Mouse (Mus musculus) stomach, postnatal 0 days (tissue): ENCODE measurements at regions not wholly inside any gene's neighbourhood (a gene's known extent, or its start where the extent isn't known, plus 50 kb on each side); places are given as distances from the start of the nearest gene placed in this dataset.

ENCODE experiments used
- ATAC-seq: fragments of 200-750 bp; cut with Nextera tagmentation; 2 replicates; pipeline ENCODE4 v1.8.0; 2017; ENCODE audit not compliant: low FRiP score, low TSS enrichment
- DNase-seq: peaks from one replicate; pipeline ENCODE4 v3.0.0-alpha.2; 2016; ENCODE audit warnings: low spot score
- H3K27ac ChIP-seq: fragments of 300-500 bp; sonication (generic); replicated peaks from 2 replicates; pipeline ENCODE4 v1.5.1; 2014; ENCODE audit warnings: mild to moderate bottlenecking, control low read depth
- H3K27me3 ChIP-seq: fragments of 300-500 bp; sonication (generic); 2 replicates; pipeline ENCODE4 v1.6.1; 2014; ENCODE audit warnings: low read length; ENCODE audit not compliant: control insufficient read depth, insufficient read depth
- H3K36me3 ChIP-seq: fragments of 300-500 bp; sonication (generic); 2 replicates; pipeline ENCODE4 v1.6.1; 2014; ENCODE audit warnings: low read length, mixed read lengths; ENCODE audit not compliant: control insufficient read depth, insufficient read depth
- H3K4me1 ChIP-seq: fragments of 300-500 bp; sonication (generic); replicated peaks from 2 replicates; pipeline ENCODE4 v1.6.1; 2014; ENCODE audit warnings: antibody characterized with exemption; ENCODE audit not compliant: control insufficient read depth, insufficient read depth
- H3K4me2 ChIP-seq: fragments of 300-500 bp; sonication (generic); replicated peaks from 2 replicates; pipeline ENCODE4 v1.6.1; 2014; ENCODE audit warnings: low read depth, mild to moderate bottlenecking, control low read depth, moderate library complexity
- H3K4me3 ChIP-seq: fragments of 300-500 bp; sonication (generic); 2 replicates; pipeline ENCODE4 v1.5.1; 2014; ENCODE audit warnings: low read depth, low read length, control low read depth
- H3K9ac ChIP-seq: fragments of 300-500 bp; sonication (generic); 2 replicates; pipeline ENCODE4 v1.6.1; 2014; ENCODE audit warnings: mild to moderate bottlenecking, low read length, control low read depth, mixed read lengths
- H3K9me3 ChIP-seq: fragments of 300-500 bp; sonication (generic); 2 replicates; pipeline ENCODE4 v1.6.1; 2016; ENCODE audit warnings: low read length; ENCODE audit not compliant: control insufficient read depth
- CTCF ChIP-seq: IDR thresholded peaks from 2 replicates; pipeline ENCODE4 v1.5.1; 2016; ENCODE audit warnings: antibody characterized with exemption, low read depth, mild to moderate bottlenecking, moderate library complexity
- EP300 ChIP-seq: optimal IDR thresholded peaks from 2 replicates; pipeline ENCODE3; 2016; ENCODE audit warnings: antibody characterized with exemption
- WGBS: fragments of 180-500 bp; shearing (Covaris S2); extraction: QIAGEN DNeasy Blood & Tissue Kit; methylation state at CpG from one replicate; pipeline ENCODE4 v1.1.7; 2014; 5-methylcytosine and 5-hydroxymethylcytosine counted together

DNA sequence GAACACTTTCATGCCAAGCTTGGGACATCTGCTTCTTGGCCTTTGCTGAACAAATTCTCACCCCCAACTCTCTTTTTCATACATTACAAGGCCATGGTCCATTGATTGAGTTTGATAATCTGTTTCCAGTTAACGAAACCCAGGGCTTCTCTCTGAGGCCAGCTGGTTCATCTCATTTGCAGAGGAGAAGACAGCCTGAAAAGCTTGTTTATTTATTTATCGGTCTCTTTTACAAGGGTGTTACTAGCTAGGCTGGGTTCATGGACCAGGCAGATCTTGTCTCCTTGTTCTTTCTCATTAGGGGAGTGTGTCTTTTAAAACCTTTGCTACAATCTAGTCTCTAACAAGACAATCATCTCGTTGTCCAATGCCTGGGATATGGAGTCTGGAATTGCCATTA, 329.9 kb upstream of the Dynlrb2 start:
- H3K9ac ChIP-seq: no peak overlapping the region
- DNase-seq (no peak), ATAC-seq (no peak)
- H3K27ac ChIP-seq: no peak overlapping the region
- no peaks in the 10 kb centered on the region for H3K36me3 ChIP-seq
- H3K9me3 ChIP-seq: no peaks in the 10 kb centered on the region
- H3K4me3 ChIP-seq: no peak overlapping the region
- TF ChIP-seq EP300 (no peak), CTCF (no peak)
- H3K27me3 ChIP-seq: no peaks in the 10 kb centered on the region
- H3K4me1 ChIP-seq: no peaks in the 10 kb centered on the region
- H3K4me2 ChIP-seq: no peak overlapping the region
- 45% methylated on average over 3 of the region's 3 CpGs for WGBS

DNA sequence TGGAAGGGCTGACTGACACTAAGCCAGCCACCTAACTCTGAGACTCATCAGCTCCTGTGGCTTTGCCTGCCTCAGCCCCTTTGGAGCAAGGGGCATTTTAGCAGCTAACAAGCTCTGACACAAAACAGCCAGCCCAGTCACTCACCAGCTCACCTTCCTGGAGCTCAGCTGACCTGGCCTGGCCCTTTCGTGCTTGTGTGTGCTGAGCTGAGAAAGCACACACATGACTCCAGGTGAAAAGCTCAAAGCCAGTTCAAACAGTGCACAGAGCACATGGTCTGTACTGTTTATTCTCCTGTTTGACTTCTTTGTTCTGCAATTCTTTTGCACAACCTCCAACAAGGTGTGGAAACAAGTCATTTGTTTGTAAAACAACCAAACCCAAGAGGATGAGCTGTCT, 330.8 kb upstream of the Dynlrb2 start:
- no peak overlapping the region for H3K9ac ChIP-seq
- H3K27me3 ChIP-seq: no peaks in the 10 kb centered on the region
- DNase-seq (peak; percentile 76), ATAC-seq (peak; percentile 98)
- no peak for TF ChIP-seq CTCF
- TF ChIP-seq EP300: no peak
- H3K27ac ChIP-seq: no peak overlapping the region
- no peaks in the 10 kb centered on the region for H3K36me3 ChIP-seq
- 35% methylated on average over 1 of the region's 1 CpGs for WGBS
- no peak overlapping the region for H3K4me2 ChIP-seq
- no peaks in the 10 kb centered on the region for H3K4me1 ChIP-seq
- H3K4me3 ChIP-seq: no peak overlapping the region
- no peaks in the 10 kb centered on the region for H3K9me3 ChIP-seq

DNA sequence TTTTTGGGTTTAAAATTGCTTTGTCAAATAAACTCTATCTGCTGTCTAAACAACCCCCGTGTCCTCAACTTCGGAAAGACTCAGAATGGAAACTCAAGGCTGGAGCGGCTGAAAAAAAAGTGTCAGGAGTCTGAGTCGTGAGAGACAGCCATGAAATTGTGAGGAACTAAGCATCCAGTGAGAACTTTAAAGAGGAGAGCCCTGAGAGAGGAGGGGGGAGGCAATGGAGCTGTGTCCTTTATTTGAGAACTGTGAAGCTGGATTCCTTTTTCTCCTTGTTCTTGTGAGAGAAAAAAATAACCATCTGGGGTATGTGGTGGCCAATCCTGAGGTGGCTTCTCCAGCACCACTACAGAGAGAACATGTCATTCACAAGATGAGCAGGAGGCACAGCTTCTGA, 336.9 kb upstream of the Dynlrb2 start:
- H3K36me3 ChIP-seq: no peaks in the 10 kb centered on the region
- no peak for ATAC-seq
- no peak overlapping the region for H3K4me2 ChIP-seq
- H3K4me3 ChIP-seq: no peak overlapping the region
- TF ChIP-seq EP300: no peak
- TF ChIP-seq CTCF: no peak
- H3K9me3 ChIP-seq: no peaks in the 10 kb centered on the region
- no peaks in the 10 kb centered on the region for H3K4me1 ChIP-seq
- no peak for DNase-seq
- H3K27ac ChIP-seq: no peak overlapping the region
- H3K27me3 ChIP-seq: no peaks in the 10 kb centered on the region
- H3K9ac ChIP-seq: no peak overlapping the region
- 29% methylated on average over 4 of the region's 4 CpGs for WGBS

DNA sequence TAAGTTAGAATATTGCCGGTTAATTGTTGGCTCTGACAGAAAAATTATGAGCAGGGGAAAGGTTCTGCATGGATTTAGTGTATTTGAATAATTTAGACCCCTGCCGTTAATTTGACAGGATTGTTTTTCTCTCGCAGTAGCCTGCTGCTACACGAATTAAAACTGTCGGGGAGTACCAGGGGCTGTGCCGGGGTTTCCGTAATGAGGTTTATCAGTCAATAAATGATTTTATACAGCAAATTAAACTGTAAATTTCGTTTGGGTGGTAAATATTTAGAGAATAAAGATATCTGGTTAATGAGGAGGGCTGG, 339.8 kb upstream of the Dynlrb2 start:
- Histone ChIP-seq H3K4me2 (no peak overlapping the region), H3K27me3 (no peaks in the 10 kb centered on the region), H3K36me3 (no peaks in the 10 kb centered on the region), H3K4me3 (no peak overlapping the region), H3K9me3 (no peaks in the 10 kb centered on the region), H3K9ac (no peak overlapping the region), H3K4me1 (no peaks in the 10 kb centered on the region), H3K27ac (no peak overlapping the region)
- ATAC-seq (no peak), DNase-seq (no peak)
- 31% methylated on average over 8 of the region's 8 CpGs for WGBS
- no peak for TF ChIP-seq EP300

DNA sequence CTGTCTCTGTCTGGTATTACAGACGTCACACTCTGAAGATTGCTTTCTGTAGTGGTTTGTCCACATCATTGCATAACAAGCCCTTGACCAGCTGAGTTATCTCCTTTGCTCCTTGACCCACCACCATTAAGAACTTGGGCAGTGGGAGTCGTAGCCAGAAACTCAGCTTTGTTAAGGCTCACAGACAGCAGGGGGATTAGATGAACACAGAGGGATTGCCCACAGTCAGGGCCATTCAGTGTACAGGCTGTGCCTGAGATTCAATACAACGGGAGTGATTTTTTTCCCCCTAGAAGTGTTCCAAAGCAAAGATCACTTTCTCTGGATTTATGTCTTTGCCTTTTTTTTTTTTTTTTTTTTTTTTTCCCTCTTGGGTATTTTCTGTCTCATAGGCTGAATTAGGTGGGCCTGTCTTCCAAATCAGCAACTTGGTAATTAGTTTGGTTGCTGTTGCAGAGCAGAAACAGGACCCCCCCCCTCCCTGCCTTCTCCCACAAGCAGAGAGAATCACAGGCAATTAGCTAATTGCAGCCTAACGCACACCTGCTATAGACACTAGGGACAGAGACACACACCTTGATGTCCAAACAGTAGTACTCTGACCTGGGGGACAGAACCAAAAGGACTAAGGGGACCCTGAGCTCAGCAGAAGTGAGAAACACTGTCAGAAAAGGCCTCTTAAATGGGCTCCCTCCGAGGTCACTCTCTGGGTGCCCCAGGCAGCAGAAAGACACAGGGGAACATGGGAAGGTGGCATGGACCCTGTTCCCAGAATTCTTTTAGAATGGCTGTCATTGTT, 340.4 kb upstream of the Dynlrb2 start:
- Histone ChIP-seq H3K4me3 (no peak overlapping the region), H3K27me3 (no peaks in the 10 kb centered on the region), H3K4me2 (no peak overlapping the region), H3K9me3 (no peaks in the 10 kb centered on the region), H3K27ac (no peak overlapping the region), H3K9ac (no peak overlapping the region), H3K4me1 (no peaks in the 10 kb centered on the region), H3K36me3 (no peaks in the 10 kb centered on the region)
- DNase-seq: no peak
- WGBS: 57% methylated on average over 5 of the region's 5 CpGs
- ATAC-seq: no peak
- no peak for TF ChIP-seq CTCF
- TF ChIP-seq EP300: no peak

DNA sequence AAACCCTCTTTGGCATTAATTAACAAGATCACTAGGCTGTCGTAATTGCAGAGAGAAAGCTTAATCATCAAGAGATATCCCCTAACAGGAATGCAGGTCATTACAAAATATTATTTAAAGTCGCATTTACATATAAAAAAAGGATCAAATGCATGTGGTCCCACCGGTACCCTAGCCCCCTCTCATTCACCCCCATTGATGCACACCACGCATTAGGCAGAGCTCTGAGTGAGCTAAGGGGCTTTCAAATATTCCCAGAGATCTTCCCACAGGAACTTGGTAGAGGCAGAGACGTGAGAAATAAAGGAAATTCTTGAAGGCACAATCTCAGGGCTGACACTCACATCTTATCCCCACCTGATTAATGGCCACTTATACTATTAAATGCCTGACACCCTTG, 343.8 kb upstream of the Dynlrb2 start:
- Histone ChIP-seq H3K4me2 (no peak overlapping the region), H3K9ac (no peak overlapping the region), H3K36me3 (no peaks in the 10 kb centered on the region), H3K4me1 (no peaks in the 10 kb centered on the region), H3K9me3 (no peaks in the 10 kb centered on the region), H3K27ac (no peak overlapping the region), H3K27me3 (no peaks in the 10 kb centered on the region), H3K4me3 (no peak overlapping the region)
- TF ChIP-seq CTCF (no peak), EP300 (no peak)
- ATAC-seq: no peak
- 69% methylated on average over 5 of the region's 5 CpGs for WGBS
- DNase-seq: no peak
